Mouse (Mus musculus) ES-E14 (cell line): ENCODE data around the gene Mzf1. TPM values are rescaled to one million over a fixed set of nuclear protein-coding genes. Genes with fewer than 3 reads are reported as not detected.

Source experiments
- DNase-seq: peaks from one replicate; pipeline ENCODE4 v3.0.0-alpha.2; 2013; ENCODE audit warnings: low read depth, low spot score
- H3K27ac ChIP-seq: 2 replicates; pipeline ENCODE4 v1.5.1; 2012; ENCODE audit warnings: low read depth, mild to moderate bottlenecking, low read length, moderate library complexity, mixed read lengths; ENCODE audit not compliant: poor library complexity, insufficient read depth, severe bottlenecking
- H3K36me3 ChIP-seq: 2 replicates; pipeline ENCODE4 v1.6.1; 2012; ENCODE audit warnings: mild to moderate bottlenecking, low read length, moderate library complexity, mixed read lengths; ENCODE audit not compliant: control insufficient read depth, poor library complexity, insufficient read depth, severe bottlenecking
- H3K4me1 ChIP-seq, 2 experiments: fragments of 150-350 bp in 1 of 2; sonication (generic) in 1 of 2; 2 replicates each; pipeline ENCODE4 v1.6.1; 2012; ENCODE audit warnings: low read length in 2 of 2, mild to moderate bottlenecking in 1 of 2, mixed read lengths in 1 of 2; ENCODE audit not compliant: control insufficient read depth in 2 of 2, insufficient read depth in 2 of 2, poor library complexity in 1 of 2
- H3K4me3 ChIP-seq, 2 experiments: fragments of 150-350 bp in 1 of 2; sonication (generic) in 1 of 2; 2 replicates each; pipeline ENCODE4 v1.5.1; 2012; ENCODE audit warnings: low read length in 2 of 2, low read depth in 1 of 2, mild to moderate bottlenecking in 1 of 2, mixed read lengths in 1 of 2; ENCODE audit not compliant: insufficient read depth in 1 of 2, poor library complexity in 1 of 2, severe bottlenecking in 1 of 2
- H3K9ac ChIP-seq: 2 replicates; pipeline ENCODE4 v1.6.1; 2012; ENCODE audit warnings: low read depth, mild to moderate bottlenecking, low read length, mixed read lengths; ENCODE audit not compliant: poor library complexity, insufficient read depth, severe bottlenecking
- H3K9me3 ChIP-seq: fragments of 150-350 bp; sonication (generic); 2 replicates; pipeline ENCODE4 v1.6.1; 2012; ENCODE audit warnings: low read depth, mild to moderate bottlenecking, low read length; ENCODE audit not compliant: control insufficient read depth, insufficient read depth
- CHD2 ChIP-seq: IDR thresholded peaks from 2 replicates; pipeline ENCODE4 v1.6.1; 2014; ENCODE audit warnings: mild to moderate bottlenecking, low read depth, low read length, inconsistent platforms
- HCFC1 ChIP-seq: IDR thresholded peaks from 2 replicates; pipeline ENCODE4 v1.6.1; 2012; ENCODE audit warnings: low read length, inconsistent platforms, borderline replicate concordance; ENCODE audit not compliant: insufficient read depth
- MAFK ChIP-seq: IDR thresholded peaks from 2 replicates; pipeline ENCODE4 v1.6.1; 2014; ENCODE audit warnings: mild to moderate bottlenecking, low read depth, low read length, inconsistent platforms; ENCODE audit not compliant: insufficient read depth
- ZC3H11A ChIP-seq: IDR thresholded peaks from 2 replicates; pipeline ENCODE4 v1.6.1; 2012; ENCODE audit warnings: low read depth, mild to moderate bottlenecking, inconsistent platforms, low read length, borderline replicate concordance
- ZNF384 ChIP-seq: IDR thresholded peaks from 2 replicates; pipeline ENCODE4 v1.6.1; 2012; ENCODE audit warnings: low read depth, low read length, inconsistent platforms
- in situ Hi-C, 2 experiments: fragments of 600-800 bp; cut with MboI; formaldehyde crosslinking; loops; one replicate each; pipeline ENCODE4 v1.15.1; 2025; ENCODE audit warnings: low sequenced_read_pairs in 2 of 2, inconsistent platforms in 1 of 2; ENCODE audit not compliant: unreplicated experiment in 2 of 2
- total RNA-seq: library from RNA; depleted of rRNA; stranded (reverse); fragments of 300-350 nt; gene quantifications from 2 replicates; pipeline ENCODE4 v1.2.3, GENCODE M21; 2012

Gene Mzf1
- total RNA-seq, 1 experiment, result 3.2 TPM

GRCm38 (mm10) chr7:13031069-13031468, 23.5 kb downstream of the Mzf1 start:
- Histone ChIP-seq H3K36me3 (peaks cover 72% of the 10 kb centered on the region), H3K9ac (no peak overlapping the region), H3K9me3 (no peaks in the 10 kb centered on the region), H3K4me1 (peaks cover 0 to 16% of the 10 kb centered on the region in 2 experiments; a peak in 2 of 4 replicates), H3K4me3 (no peak overlapping the region), H3K27ac (no peak overlapping the region)
- no peak for DNase-seq
- TF ChIP-seq ZNF384 (no peak), MAFK (no peak), CHD2 (no peak), HCFC1 (no peak)
- in situ Hi-C loops, result no loop called here

GRCm38 (mm10) chr7:13028986-13029385, 25.6 kb downstream of the Mzf1 start:
- H3K27ac ChIP-seq, result no peak overlapping the region; the same call in 1 of the 2 replicates
- no peak for DNase-seq

DNA sequence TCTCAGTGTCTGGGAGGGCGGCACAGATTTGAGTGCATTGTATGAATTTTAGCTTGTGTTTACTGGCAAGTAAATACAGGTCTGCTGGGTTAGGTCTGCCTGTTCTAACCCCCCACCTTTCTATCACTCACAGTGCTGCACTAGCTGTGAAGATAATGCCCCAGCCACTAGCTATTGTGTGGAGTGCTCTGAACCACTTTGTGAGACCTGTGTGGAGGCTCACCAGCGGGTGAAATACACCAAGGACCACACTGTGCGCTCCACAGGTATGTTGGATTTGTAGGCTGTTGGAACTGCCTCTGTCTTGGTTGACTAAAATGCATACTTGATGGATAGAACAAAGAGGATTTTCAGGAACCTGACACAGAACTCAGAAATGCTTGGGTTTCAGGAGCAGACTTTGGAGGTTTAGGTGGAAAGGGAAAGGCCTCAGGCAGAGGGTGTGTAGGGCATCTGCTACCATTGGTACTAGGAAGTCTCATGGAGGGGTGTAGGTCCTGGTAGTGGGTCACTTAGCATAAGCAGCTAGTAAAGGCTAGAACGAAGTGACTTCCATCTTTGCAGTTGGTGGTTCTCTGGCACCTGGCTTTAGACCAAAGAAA, 29.0 kb downstream of the Mzf1 start:
- peak overlapping the region; percentile 88 to 95 for H3K4me3 ChIP-seq
- H3K9ac ChIP-seq, result peak overlapping the region; percentile 97
- peak overlapping the region; percentile 97; the same call in 1 of the 2 replicates for H3K27ac ChIP-seq
- H3K36me3 ChIP-seq, result peaks cover 57% of the 10 kb centered on the region
- no peak for DNase-seq
- H3K9me3 ChIP-seq, result no peaks in the 10 kb centered on the region
- in situ Hi-C loops, result no loop called here
- peaks cover 2 to 9% of the 10 kb centered on the region in 2 experiments; a peak in 2 of 4 replicates for H3K4me1 ChIP-seq
- no peak for TF ChIP-seq HCFC1
- no peak for TF ChIP-seq ZC3H11A
- no peak for TF ChIP-seq ZNF384
- no peak for TF ChIP-seq CHD2
- no peak for TF ChIP-seq MAFK

More at GRCm38 (mm10) chr7:13028986-13029385, 25.6 kb downstream of the Mzf1 start:
- Histone ChIP-seq H3K4me1 (peaks cover 0 to 9% of the 10 kb centered on the region in 2 experiments; a peak in 1 of 4 replicates), H3K9ac (no peak overlapping the region; the same call in 1 of the 2 replicates), H3K9me3 (no peaks in the 10 kb centered on the region), H3K4me3 (no peak overlapping the region), H3K36me3 (peaks cover 73% of the 10 kb centered on the region)
- TF ChIP-seq ZC3H11A (no peak), CHD2 (no peak), HCFC1 (no peak), ZNF384 (no peak), MAFK (no peak)
- in situ Hi-C loops, result no loop called here

DNA sequence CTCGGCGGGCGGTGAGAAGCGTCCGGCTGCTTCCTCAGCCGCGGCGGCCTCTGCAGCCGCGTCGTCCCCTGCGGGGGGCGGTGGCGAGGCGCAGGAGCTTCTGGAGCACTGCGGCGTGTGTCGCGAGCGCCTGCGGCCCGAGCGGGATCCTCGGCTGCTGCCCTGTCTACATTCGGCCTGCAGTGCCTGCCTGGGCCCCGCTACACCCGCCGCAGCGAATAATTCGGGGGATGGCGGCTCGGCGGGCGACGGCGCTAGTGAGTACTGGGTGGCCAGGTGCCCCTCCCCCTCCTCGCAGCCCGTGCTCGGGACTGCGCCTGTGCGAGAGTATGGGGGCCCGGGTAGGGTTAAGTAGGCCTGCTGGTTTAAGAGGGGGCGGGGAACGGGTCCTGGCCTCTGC, 29.8 kb downstream of the Mzf1 start:
- Histone ChIP-seq H3K9ac (peak overlapping the region; percentile 97), H3K9me3 (no peaks in the 10 kb centered on the region), H3K4me3 (peak overlapping the region; percentile 88 to 95), H3K27ac (peak overlapping the region; percentile 97), H3K4me1 (peaks cover 4 to 9% of the 10 kb centered on the region in 2 experiments; a peak in 2 of 4 replicates), H3K36me3 (peaks cover 49% of the 10 kb centered on the region)
- no peak for DNase-seq
- in situ Hi-C loops, result no loop called here
- TF ChIP-seq MAFK (no peak), ZNF384 (no peak), ZC3H11A (no peak), HCFC1 (no peak), CHD2 (no peak)
